Mouse (Mus musculus): ENCODE data around the gene Shisa6. TPM values are rescaled to one million over a fixed set of nuclear protein-coding genes. Genes with fewer than 3 reads are reported as not detected.
"Not testable (repeated sequence)": the region's sequence is repeated elsewhere in the genome, so short reads cannot be mapped to it uniquely, and the experiment has no call there.

Shisa6 gene
- polyA plus RNA-seq, 1 experiment from 2014 or later: 0.40 TPM

GRCm38 (mm10) chr11:66408721-66409120, 117.0 kb downstream of the Shisa6 start:
- not testable (repeated sequence) for H3K4me3 ChIP-seq (replicated peaks; ENCODE audit: low read length); H3K27me3 ChIP-seq (ENCODE audit: control insufficient read depth, insufficient read depth, low read length); H3K9ac ChIP-seq (ENCODE audit: low read length); H3K9me3 ChIP-seq (replicated peaks; ENCODE audit: control insufficient read depth, low read length); H3K27ac ChIP-seq (ENCODE audit: low read length); H3K4me1 ChIP-seq (ENCODE audit: control insufficient read depth, insufficient read depth, low read length); H3K36me3 ChIP-seq (ENCODE audit: control insufficient read depth, insufficient read depth, low read length); H3K4me2 ChIP-seq (ENCODE audit: low read depth, low read length); ATAC-seq (ENCODE audit: insufficient read depth, low FRiP score)
- 36% methylated on average over 6 of the region's 6 CpGs for WGBS

DNA sequence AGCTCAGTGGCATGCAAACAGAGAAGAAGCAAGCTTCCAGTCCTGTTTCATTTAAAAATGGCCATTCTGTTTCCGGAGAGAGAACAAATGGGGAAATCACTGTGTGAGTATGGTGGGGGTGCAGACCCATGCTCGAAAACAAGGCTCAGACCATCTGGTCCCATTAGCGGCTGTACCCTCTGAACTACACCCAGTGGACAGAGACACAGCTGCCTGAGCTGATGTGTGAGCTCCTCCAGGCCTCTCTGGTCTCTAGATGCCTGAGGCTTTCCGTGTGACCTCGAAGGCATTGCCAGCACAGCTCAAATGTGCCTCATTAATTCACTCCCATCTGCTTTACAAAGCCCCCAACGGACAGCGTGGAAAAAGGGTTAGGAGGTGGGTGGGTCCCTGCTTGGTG, 125.7 kb downstream of the Shisa6 start:
- Histone ChIP-seq H3K36me3 (ENCODE audit: control insufficient read depth, insufficient read depth, low read length) (no peaks in the 10 kb centered on the region), H3K9ac (ENCODE audit: low read length) (no peak overlapping the region), H3K4me3 (replicated peaks; ENCODE audit: low read length) (no peak overlapping the region), H3K4me2 (ENCODE audit: low read depth, low read length) (no peak overlapping the region), H3K27me3 (ENCODE audit: control insufficient read depth, insufficient read depth, low read length) (no peaks in the 10 kb centered on the region), H3K4me1 (ENCODE audit: control insufficient read depth, insufficient read depth, low read length) (no peaks in the 10 kb centered on the region), H3K9me3 (replicated peaks; ENCODE audit: control insufficient read depth, low read length) (no peaks in the 10 kb centered on the region), H3K27ac (ENCODE audit: low read length) (no peak overlapping the region)
- no peak for ATAC-seq (ENCODE audit: insufficient read depth, low FRiP score)
- 64% methylated on average over 7 of the region's 7 CpGs for WGBS

DNA sequence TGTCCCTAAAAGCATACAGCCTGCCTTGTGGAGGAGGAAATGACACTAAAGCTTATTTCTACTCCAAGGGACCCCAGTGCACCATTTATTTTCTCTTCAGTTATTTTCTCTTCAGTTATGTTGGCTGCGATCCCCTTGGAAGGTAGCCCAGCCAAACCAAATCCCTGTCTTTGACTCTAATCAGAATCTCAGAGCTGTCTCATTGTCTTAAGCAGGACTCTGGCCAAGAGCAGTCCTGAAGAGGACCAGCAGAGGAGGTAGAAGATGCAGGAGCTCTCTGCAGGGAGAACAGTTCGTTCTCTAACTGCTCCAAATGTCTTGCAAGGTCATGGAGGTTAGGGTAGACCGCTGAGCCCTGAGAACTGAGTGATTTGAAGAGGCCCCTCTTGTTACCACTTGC, 138.2 kb downstream of the Shisa6 start:
- Histone ChIP-seq H3K36me3 (ENCODE audit: control insufficient read depth, insufficient read depth, low read length) (no peaks in the 10 kb centered on the region), H3K27ac (ENCODE audit: low read length) (no peak overlapping the region), H3K27me3 (ENCODE audit: control insufficient read depth, insufficient read depth, low read length) (no peaks in the 10 kb centered on the region), H3K4me2 (ENCODE audit: low read depth, low read length) (no peak overlapping the region), H3K4me3 (replicated peaks; ENCODE audit: low read length) (no peak overlapping the region), H3K9me3 (replicated peaks; ENCODE audit: control insufficient read depth, low read length) (no peaks in the 10 kb centered on the region), H3K9ac (ENCODE audit: low read length) (no peak overlapping the region), H3K4me1 (ENCODE audit: control insufficient read depth, insufficient read depth, low read length) (no peaks in the 10 kb centered on the region)
- ATAC-seq (ENCODE audit: insufficient read depth, low FRiP score): no peak
- WGBS: 45% methylated on average over 3 of the region's 3 CpGs

DNA sequence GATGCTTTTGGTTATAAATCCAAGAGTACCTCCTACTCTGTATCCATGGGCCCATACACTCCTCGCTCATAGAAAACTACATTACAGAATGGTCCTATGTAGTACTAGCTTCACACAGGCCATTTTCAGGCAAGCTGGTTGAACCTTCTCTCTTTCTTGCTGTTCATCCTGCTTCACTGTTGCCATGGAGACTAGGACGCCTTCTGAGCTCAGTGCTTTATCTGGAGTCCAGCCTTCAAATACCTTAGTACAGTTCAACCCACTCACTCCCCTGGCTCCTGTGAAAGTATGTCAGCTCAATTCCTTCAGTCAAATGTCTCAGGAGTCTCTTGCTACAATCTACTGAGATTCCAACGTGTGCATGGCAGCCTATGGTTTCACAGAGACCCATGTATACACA, 154.0 kb downstream of the Shisa6 start:
- ATAC-seq (ENCODE audit: insufficient read depth, low FRiP score): no peak
- no peaks in the 10 kb centered on the region for H3K27me3 ChIP-seq (ENCODE audit: control insufficient read depth, insufficient read depth, low read length)
- H3K36me3 ChIP-seq (ENCODE audit: control insufficient read depth, insufficient read depth, low read length): no peaks in the 10 kb centered on the region
- H3K9ac ChIP-seq (ENCODE audit: low read length): no peak overlapping the region
- H3K4me3 ChIP-seq (replicated peaks; ENCODE audit: low read length): no peak overlapping the region
- no peak overlapping the region for H3K4me2 ChIP-seq (ENCODE audit: low read depth, low read length)
- 64% methylated on average over 3 of the region's 3 CpGs for WGBS
- no peaks in the 10 kb centered on the region for H3K9me3 ChIP-seq (replicated peaks; ENCODE audit: control insufficient read depth, low read length)
- no peak overlapping the region for H3K27ac ChIP-seq (ENCODE audit: low read length)
- no peaks in the 10 kb centered on the region for H3K4me1 ChIP-seq (ENCODE audit: control insufficient read depth, insufficient read depth, low read length)

DNA sequence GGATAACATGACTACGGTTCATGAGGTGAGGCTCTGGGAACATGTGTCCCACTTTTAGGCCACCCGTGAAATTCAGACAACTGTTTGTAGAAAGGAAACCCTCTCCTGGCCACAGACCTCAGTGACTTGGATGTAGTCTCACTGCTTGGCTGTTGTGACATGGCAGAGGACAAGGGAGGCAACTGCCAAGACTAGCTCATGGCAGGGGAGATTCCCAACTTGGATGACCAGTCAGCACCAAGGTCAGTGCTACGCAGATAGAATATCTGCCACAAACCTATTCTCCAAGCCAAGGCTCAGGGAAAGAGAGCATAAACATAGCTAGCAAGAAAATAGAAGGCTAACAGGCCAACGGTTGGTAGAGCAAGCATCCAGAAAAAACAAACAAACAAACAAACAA, 156.0 kb downstream of the Shisa6 start:
- ATAC-seq (ENCODE audit: insufficient read depth, low FRiP score): no peak
- H3K27me3 ChIP-seq (ENCODE audit: control insufficient read depth, insufficient read depth, low read length): no peaks in the 10 kb centered on the region
- H3K4me3 ChIP-seq (replicated peaks; ENCODE audit: low read length): no peak overlapping the region
- no peak overlapping the region for H3K9ac ChIP-seq (ENCODE audit: low read length)
- no peaks in the 10 kb centered on the region for H3K4me1 ChIP-seq (ENCODE audit: control insufficient read depth, insufficient read depth, low read length)
- no peaks in the 10 kb centered on the region for H3K36me3 ChIP-seq (ENCODE audit: control insufficient read depth, insufficient read depth, low read length)
- H3K27ac ChIP-seq (ENCODE audit: low read length): no peak overlapping the region
- H3K4me2 ChIP-seq (ENCODE audit: low read depth, low read length): no peak overlapping the region
- no peaks in the 10 kb centered on the region for H3K9me3 ChIP-seq (replicated peaks; ENCODE audit: control insufficient read depth, low read length)
- WGBS: 69% methylated on average over 4 of the region's 4 CpGs

DNA sequence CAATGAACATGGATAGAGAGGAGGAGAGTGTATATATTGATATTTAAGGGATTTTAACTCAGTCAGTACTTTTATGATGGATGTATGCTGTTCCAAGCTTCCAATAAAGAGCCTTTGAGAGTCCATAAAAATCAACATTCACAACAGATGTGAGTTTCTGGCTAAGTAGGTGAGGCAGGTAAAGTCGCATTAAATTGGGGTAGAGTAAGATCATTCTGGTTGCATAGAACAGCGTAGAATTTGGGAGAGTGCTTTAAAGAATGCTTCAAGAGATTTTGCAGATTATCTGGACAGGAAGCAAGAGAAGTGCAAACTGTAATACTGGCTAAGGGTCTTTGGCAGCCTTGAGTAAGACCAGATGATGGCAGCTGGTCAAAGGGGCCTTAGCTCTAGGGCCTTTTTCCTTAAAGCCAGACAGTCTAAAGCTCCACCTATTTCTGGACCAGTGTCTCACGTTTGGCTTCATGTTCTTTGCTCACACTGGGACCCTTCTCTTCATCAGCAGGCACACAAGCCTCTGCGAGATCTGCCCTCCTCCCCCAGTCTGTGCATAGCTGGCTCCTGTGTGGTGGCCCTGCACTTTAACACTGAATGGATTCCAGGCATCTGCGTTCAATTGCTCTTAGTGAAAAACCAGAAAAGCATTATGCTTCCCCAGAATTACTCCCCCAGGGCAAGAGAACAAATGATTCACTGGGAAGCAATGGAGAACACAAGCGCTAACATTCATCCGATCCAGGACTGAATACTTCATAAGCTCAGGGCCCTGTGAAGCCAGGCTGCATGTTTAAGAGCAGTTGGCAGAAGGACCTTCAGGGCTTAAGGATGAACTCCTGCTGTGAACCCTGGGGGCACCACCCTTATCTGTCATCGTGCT, 158.7 kb downstream of the Shisa6 start:
- Histone ChIP-seq H3K36me3 (ENCODE audit: control insufficient read depth, insufficient read depth, low read length) (no peaks in the 10 kb centered on the region), H3K27ac (ENCODE audit: low read length) (no peak overlapping the region), H3K9me3 (replicated peaks; ENCODE audit: control insufficient read depth, low read length) (no peaks in the 10 kb centered on the region), H3K9ac (ENCODE audit: low read length) (no peak overlapping the region), H3K4me3 (replicated peaks; ENCODE audit: low read length) (no peak overlapping the region), H3K4me2 (ENCODE audit: low read depth, low read length) (no peak overlapping the region), H3K27me3 (ENCODE audit: control insufficient read depth, insufficient read depth, low read length) (no peaks in the 10 kb centered on the region), H3K4me1 (ENCODE audit: control insufficient read depth, insufficient read depth, low read length) (no peaks in the 10 kb centered on the region)
- no peak for ATAC-seq (ENCODE audit: insufficient read depth, low FRiP score)
- 55% methylated on average over 8 of the region's 8 CpGs for WGBS

DNA sequence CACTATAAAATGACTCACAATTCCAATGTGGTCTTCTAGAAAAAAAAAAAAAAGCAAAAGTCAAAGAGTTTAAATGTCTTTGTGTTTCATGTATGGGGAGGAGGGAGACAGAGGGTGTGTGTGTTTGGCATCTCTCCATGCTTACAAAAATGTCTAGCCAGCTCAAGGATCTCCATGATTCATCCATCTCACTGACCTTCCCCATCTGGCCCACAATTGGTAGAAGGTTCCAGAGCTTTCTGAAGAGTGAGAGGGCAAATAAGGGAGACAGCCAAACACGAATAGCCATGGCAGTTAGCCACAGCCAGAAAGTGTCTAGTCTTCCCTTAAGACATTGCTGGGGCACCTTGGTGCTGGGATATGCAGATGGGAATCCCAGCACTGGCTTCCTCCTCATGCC, 166.0 kb downstream of the Shisa6 start:
- no peak for ATAC-seq (ENCODE audit: insufficient read depth, low FRiP score)
- Histone ChIP-seq H3K4me1 (ENCODE audit: control insufficient read depth, insufficient read depth, low read length) (no peaks in the 10 kb centered on the region), H3K27ac (ENCODE audit: low read length) (no peak overlapping the region), H3K4me3 (replicated peaks; ENCODE audit: low read length) (no peak overlapping the region), H3K4me2 (ENCODE audit: low read depth, low read length) (no peak overlapping the region), H3K9ac (ENCODE audit: low read length) (no peak overlapping the region), H3K9me3 (replicated peaks; ENCODE audit: control insufficient read depth, low read length) (no peaks in the 10 kb centered on the region), H3K27me3 (ENCODE audit: control insufficient read depth, insufficient read depth, low read length) (no peaks in the 10 kb centered on the region), H3K36me3 (ENCODE audit: control insufficient read depth, insufficient read depth, low read length) (no peaks in the 10 kb centered on the region)
- WGBS: 63% methylated on average over 1 of the region's 1 CpGs

DNA sequence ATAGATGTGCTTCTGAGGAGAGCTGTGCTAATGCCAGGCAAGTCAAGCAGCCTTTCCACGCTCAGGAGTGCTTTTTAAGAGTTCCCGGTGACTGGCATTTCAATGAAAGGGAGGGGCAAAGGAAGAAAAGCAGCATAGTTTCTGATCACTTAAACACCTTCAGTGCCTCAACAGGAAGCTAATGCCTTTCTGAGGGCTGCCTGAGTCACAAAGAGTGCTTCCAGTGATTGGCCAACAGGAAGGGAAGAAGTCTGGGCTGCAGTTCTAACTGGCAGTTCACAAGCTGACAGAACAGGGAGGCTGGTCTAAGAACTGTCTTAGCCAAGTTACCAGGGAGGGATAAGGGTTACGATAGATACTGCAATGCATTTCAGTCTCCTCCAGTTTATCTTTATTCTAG, 180.9 kb downstream of the Shisa6 start:
- no peak overlapping the region for H3K9ac ChIP-seq (ENCODE audit: low read length)
- no peaks in the 10 kb centered on the region for H3K4me1 ChIP-seq (ENCODE audit: control insufficient read depth, insufficient read depth, low read length)
- H3K4me2 ChIP-seq (ENCODE audit: low read depth, low read length): no peak overlapping the region
- WGBS: 55% methylated on average over 3 of the region's 3 CpGs
- no peaks in the 10 kb centered on the region for H3K9me3 ChIP-seq (replicated peaks; ENCODE audit: control insufficient read depth, low read length)
- H3K36me3 ChIP-seq (ENCODE audit: control insufficient read depth, insufficient read depth, low read length): no peaks in the 10 kb centered on the region
- no peak overlapping the region for H3K27ac ChIP-seq (ENCODE audit: low read length)
- no peak for ATAC-seq (ENCODE audit: insufficient read depth, low FRiP score)
- no peak overlapping the region for H3K4me3 ChIP-seq (replicated peaks; ENCODE audit: low read length)
- H3K27me3 ChIP-seq (ENCODE audit: control insufficient read depth, insufficient read depth, low read length): no peaks in the 10 kb centered on the region

DNA sequence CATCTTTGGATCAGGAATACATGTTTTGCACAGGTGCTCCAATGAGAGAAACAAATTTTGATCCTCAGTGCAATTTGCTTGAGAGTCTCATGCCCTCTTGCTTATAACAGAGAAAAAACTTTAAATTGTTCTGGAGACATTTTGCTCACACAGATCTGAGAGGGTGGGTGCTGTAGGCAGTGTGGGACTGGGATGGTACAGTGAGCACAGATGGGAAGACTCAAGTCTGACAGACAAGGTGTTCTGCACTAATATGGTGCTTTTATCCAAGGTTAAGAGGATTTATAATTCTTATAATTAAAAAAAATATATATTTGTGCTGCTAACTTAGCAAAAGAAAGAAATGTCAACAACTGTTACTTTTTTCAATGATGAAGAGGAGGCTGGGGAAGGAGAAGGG, 189.5 kb downstream of the Shisa6 start:
- Histone ChIP-seq H3K27ac (ENCODE audit: low read length) (no peak overlapping the region), H3K4me3 (replicated peaks; ENCODE audit: low read length) (no peak overlapping the region), H3K4me1 (ENCODE audit: control insufficient read depth, insufficient read depth, low read length) (no peaks in the 10 kb centered on the region), H3K36me3 (ENCODE audit: control insufficient read depth, insufficient read depth, low read length) (no peaks in the 10 kb centered on the region), H3K4me2 (ENCODE audit: low read depth, low read length) (no peak overlapping the region), H3K9me3 (replicated peaks; ENCODE audit: control insufficient read depth, low read length) (no peaks in the 10 kb centered on the region), H3K27me3 (ENCODE audit: control insufficient read depth, insufficient read depth, low read length) (no peaks in the 10 kb centered on the region), H3K9ac (ENCODE audit: low read length) (no peak overlapping the region)
- no peak for ATAC-seq (ENCODE audit: insufficient read depth, low FRiP score)
